Mouse (Mus musculus) brain, embryonic 14.5 days (tissue): ENCODE results near the gene Ncam1.

Experiments used
- CTCF ChIP-seq: fragments of 200-500 bp; IDR thresholded peaks from 2 replicates; pipeline ENCODE4 v1.5.1; 2012; ENCODE audit warnings: inconsistent platforms, mild to moderate bottlenecking, moderate library complexity, borderline replicate concordance; ENCODE audit not compliant: insufficient read depth, insufficient read length; ENCODE audit errors: extremely low read depth
- POLR2A ChIP-seq: fragments of 200-500 bp; IDR thresholded peaks from 2 replicates; pipeline ENCODE4 v1.6.1; 2012; ENCODE audit warnings: mild to moderate bottlenecking, inconsistent platforms, borderline replicate concordance; ENCODE audit not compliant: poor library complexity, insufficient read depth, insufficient read length, severe bottlenecking; ENCODE audit errors: extremely low read depth

GRCm38 (mm10) chr9:49695371-49695770 lies 103.4 kb downstream of the Ncam1 start:
- TF ChIP-seq CTCF = no peak
- no peak for TF ChIP-seq POLR2A
